10 mouse cellular contexts compared by ENCODE assay signal in the genomic region with DNA sequence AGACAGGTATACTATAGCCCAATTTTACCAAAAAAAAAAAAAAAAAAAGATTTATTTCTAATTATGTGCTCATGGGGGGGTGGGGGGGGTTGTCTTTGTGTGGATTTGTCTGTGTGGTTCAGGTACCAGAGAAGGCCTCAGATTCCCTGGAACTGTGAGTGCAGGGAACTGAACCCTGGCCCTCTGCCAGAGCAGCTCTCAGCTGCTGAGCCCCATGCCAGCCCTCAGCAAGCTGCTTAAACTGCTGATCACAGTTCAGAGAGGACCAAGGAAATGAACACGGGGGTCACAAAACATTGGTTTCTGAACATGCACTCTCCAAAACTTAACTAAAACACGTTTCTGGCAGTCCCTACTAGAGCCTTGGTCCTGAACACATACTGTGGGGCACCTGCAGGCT. TPM values are rescaled to one million over a fixed set of nuclear protein-coding genes. Genes with fewer than 3 reads are reported as not detected.
A peak's percentile ranks its signal among the peaks of the same experiment; 100 is the strongest.
DNase-seq lines count a peak whose midpoint lies in the region; ATAC-seq and TF ChIP-seq lines count a peak whose summit lies in the region.
"Had no signal": no experiment of that assay in that cellular context is flagged by ENCODE, and none has a peak within 500 bp of the region (broad histone marks: within the 10 kb centered on the region; RNA-seq: fewer than 3 reads in every experiment).

No protein-coding gene starts in this region.

- no peak overlapping the region for H3K4me2 ChIP-seq in kidney, embryonic 15.5 days
- H3K4me2 ChIP-seq in forebrain, embryonic 15.5 days (replicated peaks) = no peak overlapping the region
- H3K4me2 ChIP-seq: limb, embryonic 12.5 days had no signal

- TF ChIP-seq CTCF in kidney, adult 2 months (conservative IDR thresholded peaks at IDR 0.05; ENCODE audit: insufficient read depth, insufficient read length, low read depth, low read length) = no peak

- no peak for TF ChIP-seq POLR2A in kidney, adult 2 months (IDR thresholded peaks at IDR 0.05; ENCODE audit: low read depth, low read length)

- H3K4me1 ChIP-seq in kidney, adult 2 months (ENCODE audit: control insufficient read depth, insufficient read depth, low read length) = no peaks in the 10 kb centered on the region
- no peaks in the 10 kb centered on the region for H3K4me1 ChIP-seq in kidney, embryonic 15.5 days
- H3K4me1 ChIP-seq in forebrain, embryonic 15.5 days = no peaks in the 10 kb centered on the region
- H3K4me1 ChIP-seq: limb, embryonic 12.5 days had no signal

- H3K36me3 ChIP-seq in kidney, adult 2 months (ENCODE audit: control insufficient read depth, insufficient read depth, low read length) = peaks cover 4% of the 10 kb centered on the region; the same call in 1 of the 2 replicates
- H3K36me3 ChIP-seq in kidney, embryonic 15.5 days = peaks cover 62% of the 10 kb centered on the region
- peaks cover 50% of the 10 kb centered on the region for H3K36me3 ChIP-seq in forebrain, embryonic 15.5 days

- no peak overlapping the region for H3K27ac ChIP-seq in kidney, adult 2 months (ENCODE audit: insufficient read depth, low read depth, low read length)
- no peak overlapping the region for H3K27ac ChIP-seq in kidney, embryonic 15.5 days
- no peak overlapping the region for H3K27ac ChIP-seq in forebrain, embryonic 15.5 days (replicated peaks)
- H3K27ac ChIP-seq: limb, embryonic 12.5 days had no signal

- WGBS in kidney, adult 2 months = 36% methylated on average over 2 of the region's 2 CpGs
- 72% methylated on average over 2 of the region's 2 CpGs for WGBS in kidney, embryonic 15.5 days
- 63% methylated on average over 2 of the region's 2 CpGs for WGBS in forebrain, embryonic 15.5 days

- H3K27me3 ChIP-seq in kidney, adult 2 months (replicated peaks; ENCODE audit: control insufficient read depth, insufficient read depth, low read length) = no peaks in the 10 kb centered on the region
- H3K27me3 ChIP-seq in kidney, embryonic 15.5 days = no peaks in the 10 kb centered on the region
- no peaks in the 10 kb centered on the region for H3K27me3 ChIP-seq in forebrain, embryonic 15.5 days
- H3K27me3 ChIP-seq: limb, embryonic 12.5 days had no signal

- no peaks in the 10 kb centered on the region for H3K9me3 ChIP-seq in kidney, embryonic 15.5 days (replicated peaks)
- H3K9me3 ChIP-seq in forebrain, embryonic 15.5 days = no peaks in the 10 kb centered on the region
- H3K9me3 ChIP-seq: limb, embryonic 12.5 days had no signal

- H3K9ac ChIP-seq in kidney, embryonic 15.5 days = no peak overlapping the region
- H3K9ac ChIP-seq in forebrain, embryonic 15.5 days (replicated peaks) = no peak overlapping the region
- H3K9ac ChIP-seq: limb, embryonic 12.5 days had no signal

- ATAC-seq in kidney, embryonic 15.5 days (replicated peaks; ENCODE audit: low FRiP score) = no peak
- ATAC-seq in inflammation-experienced regulatory T-cells, adult 6 months = no peak
- ATAC-seq in forebrain, embryonic 15.5 days (replicated peaks) = no peak

- DNase-seq in kidney, adult 2 months = peak; percentile 90
- DNase-seq in adrenal gland, postnatal 14 days = peak; percentile 70
- DNase-seq in cerebellum, adult 9-10 months = peak; percentile 77
- peak; percentile 83 to 90 for DNase-seq in kidney, postnatal 25 days
- no peak for DNase-seq in c-Kit-positive CD71-positive TER-119-positive erythroid progenitor cells, embryonic 14.5 days (ENCODE audit: low spot score)
- DNase-seq: thymus, adult 2 months had no signal

- H3K4me3 ChIP-seq in kidney, adult 2 months (ENCODE audit: insufficient read depth, low read depth, low read length) = no peak overlapping the region
- H3K4me3 ChIP-seq in kidney, embryonic 15.5 days (replicated peaks) = no peak overlapping the region
- no peak overlapping the region for H3K4me3 ChIP-seq in forebrain, embryonic 15.5 days
- H3K4me3 ChIP-seq: limb, embryonic 12.5 days had no signal

RNA-seq across cellular contexts. Expression of a gene that starts 16.4 kb away (rescaled TPM):
- polyA plus RNA-seq in kidney, adult 2 months (2012; rRNA removed) = 22.6 and 24.1 TPM in 2 replicates
- polyA plus RNA-seq in kidney, embryonic 15.5 days (2015; fragmentation: Nextera tagmentation; extraction: Ambion mirVana) = 28.9 and 29.7 TPM in 2 replicates
- 42.0 and 43.7 TPM in 2 replicates for total RNA-seq in adrenal gland, postnatal 14 days (2021)
- polyA plus RNA-seq in inflammation-experienced regulatory T-cells, adult 6 months (2017; shearing (Covaris generic)) = 10 to 100 TPM; 39.4 to 43.7 (median 42.1) TPM
- 41.2 and 42.3 TPM in 2 replicates for polyA plus RNA-seq in forebrain, embryonic 15.5 days (2015; fragmentation: Nextera tagmentation; extraction: Ambion mirVana)

RNA-seq across cellular contexts. Expression of a gene that starts 31.2 kb away (rescaled TPM):
- 2.0 and 2.9 TPM in 2 replicates for polyA plus RNA-seq in kidney, adult 2 months (2012; rRNA removed)
- polyA plus RNA-seq in kidney, embryonic 15.5 days (2015; fragmentation: Nextera tagmentation; extraction: Ambion mirVana) = 1.2 and 2.6 TPM in 2 replicates
- 10.0 and 10.7 TPM in 2 replicates for total RNA-seq in adrenal gland, postnatal 14 days (2021)
- under 1 TPM in 1 of 3 experiments, not detected in 2; 0.58 TPM for polyA plus RNA-seq in inflammation-experienced regulatory T-cells, adult 6 months (2017; shearing (Covaris generic))
- 3.8 and 4.0 TPM in 2 replicates for polyA plus RNA-seq in forebrain, embryonic 15.5 days (2015; fragmentation: Nextera tagmentation; extraction: Ambion mirVana)

RNA-seq across cellular contexts. Expression of a gene that starts 32.5 kb away (rescaled TPM):
- polyA plus RNA-seq in kidney, adult 2 months (2012; rRNA removed) = 64.2 and 68.8 TPM in 2 replicates
- polyA plus RNA-seq in kidney, embryonic 15.5 days (2015; fragmentation: Nextera tagmentation; extraction: Ambion mirVana) = 114 and 121 TPM in 2 replicates
- 63.9 and 68.2 TPM in 2 replicates for total RNA-seq in adrenal gland, postnatal 14 days (2021)
- 10 to 100 TPM; 64.1 to 86.9 (median 84.4) TPM for polyA plus RNA-seq in inflammation-experienced regulatory T-cells, adult 6 months (2017; shearing (Covaris generic))
- 113 and 119 TPM in 2 replicates for polyA plus RNA-seq in forebrain, embryonic 15.5 days (2015; fragmentation: Nextera tagmentation; extraction: Ambion mirVana)

RNA-seq across cellular contexts. Expression of a gene that starts 46.2 kb away (rescaled TPM):
- polyA plus RNA-seq in kidney, adult 2 months (2012; rRNA removed) = 0.05 TPM in 1 of 2 replicates, not detected in the other
- polyA plus RNA-seq in kidney, embryonic 15.5 days (2015; fragmentation: Nextera tagmentation; extraction: Ambion mirVana) = 0.22 TPM in 1 of 2 replicates, not detected in the other
- total RNA-seq in adrenal gland, postnatal 14 days (2021) = 0.41 TPM in 1 of 2 replicates, not detected in the other
- polyA plus RNA-seq in inflammation-experienced regulatory T-cells, adult 6 months (2017; shearing (Covaris generic)) = under 1 TPM in 2 of 3 experiments, not detected in 1; 0.54 to 0.68 TPM
- 0.87 and 1.7 TPM in 2 replicates for polyA plus RNA-seq in forebrain, embryonic 15.5 days (2015; fragmentation: Nextera tagmentation; extraction: Ambion mirVana)
